Mouse (Mus musculus) limb, embryonic 14.5 days (tissue): ENCODE data around the gene Fstl4. TPM values are rescaled to one million over a fixed set of nuclear protein-coding genes. Genes with fewer than 3 reads are reported as not detected.

Source experiments
- ATAC-seq: fragments of 200-750 bp; cut with Nextera tagmentation; 2 replicates; pipeline ENCODE4 v1.8.0; 2017; ENCODE audit warnings: low read depth, moderate number of reproducible peaks, moderate TSS enrichment; ENCODE audit not compliant: low FRiP score
- DNase-seq: peaks from one replicate; pipeline ENCODE4 v3.0.0-alpha.2; 2015; ENCODE audit warnings: low spot score
- H3K27ac ChIP-seq: fragments of 300-500 bp; sonication (generic); replicated peaks from 2 replicates; pipeline ENCODE4 v1.5.1; 2014; ENCODE audit warnings: low read depth, mild to moderate bottlenecking, low read length, moderate library complexity, mixed read lengths
- H3K27me3 ChIP-seq: fragments of 300-500 bp; sonication (generic); 2 replicates; pipeline ENCODE4 v1.6.1; 2014; ENCODE audit warnings: low read length, mixed read lengths; ENCODE audit not compliant: control insufficient read depth, insufficient read depth
- H3K36me3 ChIP-seq: fragments of 300-500 bp; sonication (generic); 2 replicates; pipeline ENCODE4 v1.6.1; 2014; ENCODE audit warnings: mild to moderate bottlenecking, low read length, moderate library complexity, mixed read lengths; ENCODE audit not compliant: control insufficient read depth, insufficient read depth
- H3K4me1 ChIP-seq: fragments of 300-500 bp; sonication (generic); 2 replicates; pipeline ENCODE4 v1.6.1; 2014; ENCODE audit warnings: antibody characterized with exemption, low read length, mixed read lengths; ENCODE audit not compliant: control insufficient read depth, insufficient read depth
- H3K4me2 ChIP-seq: fragments of 300-500 bp; sonication (generic); replicated peaks from 2 replicates; pipeline ENCODE4 v1.6.1; 2014; ENCODE audit warnings: low read depth, mild to moderate bottlenecking, low read length, moderate library complexity; ENCODE audit not compliant: severe bottlenecking
- H3K4me3 ChIP-seq: fragments of 300-500 bp; sonication (generic); replicated peaks from 2 replicates; pipeline ENCODE4 v1.5.1; 2014; ENCODE audit warnings: low read length
- H3K9ac ChIP-seq: fragments of 300-500 bp; sonication (generic); 2 replicates; pipeline ENCODE4 v1.6.1; 2014; ENCODE audit warnings: mild to moderate bottlenecking, low read depth, low read length, moderate library complexity; ENCODE audit not compliant: severe bottlenecking
- H3K9me3 ChIP-seq: fragments of 300-500 bp; sonication (generic); 2 replicates; pipeline ENCODE4 v1.6.1; 2016; ENCODE audit warnings: low read length; ENCODE audit not compliant: control insufficient read depth
- POLR2A ChIP-seq: fragments of 200-500 bp; IDR thresholded peaks from 2 replicates; pipeline ENCODE4 v1.8.0; 2012; ENCODE audit warnings: inconsistent platforms, mild to moderate bottlenecking, moderate library complexity, borderline replicate concordance; ENCODE audit not compliant: insufficient read depth, insufficient read length; ENCODE audit errors: extremely low read depth
- WGBS: fragments of 180-500 bp; shearing (Covaris S2); extraction: QIAGEN DNeasy Blood & Tissue Kit; methylation state at CpG from one replicate; pipeline ENCODE4 v1.1.7; 2014; 5-methylcytosine and 5-hydroxymethylcytosine counted together
- polyA plus RNA-seq, 2 experiments: library from polyadenylated mRNA; depleted of rRNA in 1 of 2; stranded (reverse) in 1 of 2; unstranded in 1 of 2; fragments of >200 nt; fragmentation: Nextera tagmentation in 1 of 2; extraction: Ambion mirVana in 1 of 2; gene quantifications; 2 replicates each; pipeline versions ENCODE4 v1.2.1 to v1.2.3; 2012 to 2014

Gene Fstl4
- polyA plus RNA-seq, 2 experiments: 0.97 to 2.3 TPM

- Histone ChIP-seq H3K9ac (no peak overlapping the region), H3K36me3 (no peaks in the 10 kb centered on the region), H3K4me1 (no peaks in the 10 kb centered on the region), H3K27me3 (no peaks in the 10 kb centered on the region), H3K27ac (no peak overlapping the region), H3K4me2 (no peak overlapping the region), H3K9me3 (no peaks in the 10 kb centered on the region), H3K4me3 (no peak overlapping the region)
- ATAC-seq (no peak), DNase-seq (no peak)
- 54% methylated on average over 12 of the region's 12 CpGs for WGBS
- TF ChIP-seq POLR2A: no peak
Observed at GRCm38 (mm10) chr11:52939336-52940070, 175.1 kb downstream of the Fstl4 start.

- Histone ChIP-seq H3K9me3 (no peaks in the 10 kb centered on the region), H3K4me3 (no peak overlapping the region), H3K36me3 (no peaks in the 10 kb centered on the region), H3K4me1 (no peaks in the 10 kb centered on the region), H3K9ac (no peak overlapping the region), H3K4me2 (no peak overlapping the region), H3K27ac (no peak overlapping the region), H3K27me3 (no peaks in the 10 kb centered on the region)
- TF ChIP-seq POLR2A: no peak
- ATAC-seq (no peak), DNase-seq (no peak)
- WGBS: 60% methylated on average over 6 of the region's 6 CpGs
Observed at GRCm38 (mm10) chr11:52942967-52943366, 178.5 kb downstream of the Fstl4 start.

GRCm38 (mm10) chr11:52954995-52955394 is 190.6 kb downstream of the Fstl4 start:
- Histone ChIP-seq H3K27me3 (no peaks in the 10 kb centered on the region), H3K27ac (no peak overlapping the region), H3K4me3 (no peak overlapping the region), H3K9me3 (no peaks in the 10 kb centered on the region), H3K36me3 (no peaks in the 10 kb centered on the region), H3K4me1 (no peaks in the 10 kb centered on the region), H3K4me2 (no peak overlapping the region), H3K9ac (no peak overlapping the region)
- no peak for DNase-seq
- ATAC-seq: no peak
- 89% methylated on average over 3 of the region's 3 CpGs for WGBS
- TF ChIP-seq POLR2A: no peak

GRCm38 (mm10) chr11:52968809-52969208 is 204.4 kb downstream of the Fstl4 start:
- H3K4me3 ChIP-seq: no peak overlapping the region
- TF ChIP-seq POLR2A: no peak
- no peaks in the 10 kb centered on the region for H3K9me3 ChIP-seq
- H3K9ac ChIP-seq: no peak overlapping the region
- no peak overlapping the region for H3K27ac ChIP-seq
- H3K36me3 ChIP-seq: no peaks in the 10 kb centered on the region
- DNase-seq: no peak
- no peak for ATAC-seq
- 0 out of 2 replicates have a peak, but pooled peaks cover 4% of the 10 kb centered on the region for H3K4me1 ChIP-seq
- no peaks in the 10 kb centered on the region for H3K27me3 ChIP-seq
- 60% methylated on average over 9 of the region's 9 CpGs for WGBS
- no peak overlapping the region for H3K4me2 ChIP-seq

DNA sequence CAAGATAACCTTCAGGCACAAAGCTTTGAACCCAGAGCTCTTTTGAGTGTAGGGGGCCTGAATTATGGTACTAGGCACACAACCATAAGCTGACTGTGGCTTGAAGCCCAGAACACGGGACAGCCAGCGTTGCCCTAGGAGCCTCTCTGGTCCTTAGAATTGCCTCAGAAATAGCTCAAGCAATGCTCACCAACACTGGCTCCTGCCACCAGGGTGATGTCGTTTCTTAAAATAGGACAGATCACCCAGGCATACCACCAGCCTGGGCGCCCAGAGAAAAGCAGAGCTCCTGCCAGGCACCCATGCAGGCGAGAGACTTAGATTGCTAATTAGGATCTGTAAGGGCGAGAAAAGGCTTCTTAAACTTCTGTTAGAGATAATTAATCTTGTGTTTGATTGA is 206.0 kb downstream of the Fstl4 start:
- H3K27me3 ChIP-seq: no peaks in the 10 kb centered on the region
- H3K36me3 ChIP-seq: no peaks in the 10 kb centered on the region
- H3K9ac ChIP-seq: no peak overlapping the region
- 78% methylated on average over 6 of the region's 6 CpGs for WGBS
- no peak for ATAC-seq
- H3K9me3 ChIP-seq: no peaks in the 10 kb centered on the region
- TF ChIP-seq POLR2A: no peak
- no peak for DNase-seq
- H3K4me2 ChIP-seq: no peak overlapping the region
- H3K4me3 ChIP-seq: no peak overlapping the region
- H3K27ac ChIP-seq: no peak overlapping the region
- H3K4me1 ChIP-seq: 0 out of 2 replicates have a peak, but pooled peaks cover 4% of the 10 kb centered on the region
